Mouse (Mus musculus): ENCODE results near the gene Krtap31-1. TPM values are rescaled to one million over a fixed set of nuclear protein-coding genes. Genes with fewer than 3 reads are reported as not detected.

The Krtap31-1 gene
- polyA plus RNA-seq (2017; shearing (Covaris generic)) = not detected

DNA sequence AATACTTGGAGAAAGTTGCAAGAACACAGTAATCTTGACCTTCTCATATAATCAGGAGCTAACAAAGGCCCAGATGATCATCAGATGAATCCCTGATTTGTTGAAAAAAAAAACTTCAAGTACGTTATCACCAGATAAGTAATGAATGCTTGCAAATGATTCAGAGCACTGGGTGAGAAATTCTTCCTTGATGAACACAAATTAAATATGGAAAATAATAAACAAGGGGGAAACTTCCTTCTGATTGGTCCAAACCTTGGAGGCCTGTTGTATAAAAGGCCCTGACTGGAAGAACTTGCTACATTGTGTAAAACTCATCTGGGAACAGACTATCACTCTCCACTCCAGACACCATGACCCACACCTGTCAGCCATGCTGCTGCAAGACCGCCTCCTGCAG, at the start of gene Krtap31-1:
TSS of gene Krtap31-1 (plus strand) at position 301 of the 400 bp plus-strand sequence.

DNA sequence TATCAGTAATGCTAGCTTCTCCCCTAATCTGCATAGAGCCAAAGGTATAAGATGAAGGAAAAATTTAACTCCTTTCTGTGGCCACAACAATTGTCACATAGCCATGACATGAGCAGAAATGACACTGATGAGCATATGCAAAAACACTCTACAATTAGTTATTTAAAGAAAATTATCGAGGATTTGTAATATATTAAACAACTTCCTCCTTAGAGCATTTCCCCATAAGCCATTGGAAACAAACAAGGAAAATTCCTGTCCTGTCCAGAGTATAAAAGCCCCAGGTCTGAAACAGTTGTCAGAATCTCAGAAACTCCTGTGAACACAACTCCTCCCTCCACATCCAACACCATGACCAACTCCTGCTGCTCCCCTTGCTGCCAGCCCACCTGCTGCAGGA, 43.5 kb upstream of the Krtap31-1 start, which contains the start of gene Gm11559:
TSS of gene Gm11559 (plus strand) at position 301 of the 400 bp plus-strand sequence.

DNA sequence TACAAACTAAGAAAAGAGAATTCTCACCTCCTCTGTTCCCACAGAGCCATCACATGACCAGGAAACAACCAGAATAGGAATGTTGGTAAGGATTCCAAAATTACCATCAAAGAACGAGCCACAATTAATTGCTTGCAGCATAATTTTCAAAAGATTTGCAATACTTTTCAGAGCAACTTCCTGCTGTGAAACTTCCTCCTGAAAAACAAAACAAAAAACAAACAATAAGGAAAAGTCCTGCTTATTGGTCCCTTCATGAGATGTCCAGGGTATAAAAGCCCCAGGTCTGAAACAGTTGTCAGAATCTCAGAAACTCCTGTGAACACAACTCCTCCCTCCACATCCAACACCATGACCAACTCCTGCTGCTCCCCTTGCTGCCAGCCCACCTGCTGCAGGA, 34.6 kb upstream of the Krtap31-1 start, which contains the start of gene Krtap9-1:
TSS of gene Krtap9-1 (plus strand) at position 301 of the 400 bp plus-strand sequence.

GRCm38 (mm10) chr11:99878887-99879286, 28.8 kb upstream of the Krtap31-1 start, which contains the start of gene Gm11567:
Gm11567 (plus strand) TSS chr11:99879187.

GRCm38 (mm10) chr11:99914451-99914850, 6.7 kb downstream of the Krtap31-1 start, which contains the start of gene Gm11565:
Gm11565 (plus strand) TSS chr11:99914751.

DNA sequence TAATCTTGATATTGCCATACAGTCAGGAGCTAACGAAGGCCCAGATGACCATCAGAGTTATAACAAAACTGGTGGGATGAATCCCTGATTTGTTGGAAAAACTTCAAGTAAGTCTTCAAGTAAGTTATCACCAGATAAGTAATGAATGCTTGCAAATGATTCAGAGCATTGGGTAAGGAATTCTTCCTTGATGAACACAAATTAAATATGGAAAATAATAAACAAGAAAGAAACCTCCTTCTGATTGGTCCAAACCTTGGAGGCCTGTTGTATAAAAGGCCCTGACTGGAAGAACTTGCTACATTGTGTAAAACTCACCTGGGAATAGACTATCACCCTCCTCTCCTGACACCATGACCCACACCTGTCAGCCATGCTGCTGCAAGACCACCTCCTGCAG, 28.3 kb downstream of the Krtap31-1 start, which contains the start of gene Krtap31-2:
TSS of gene Krtap31-2 (plus strand) at position 301 of the 400 bp plus-strand sequence.

DNA sequence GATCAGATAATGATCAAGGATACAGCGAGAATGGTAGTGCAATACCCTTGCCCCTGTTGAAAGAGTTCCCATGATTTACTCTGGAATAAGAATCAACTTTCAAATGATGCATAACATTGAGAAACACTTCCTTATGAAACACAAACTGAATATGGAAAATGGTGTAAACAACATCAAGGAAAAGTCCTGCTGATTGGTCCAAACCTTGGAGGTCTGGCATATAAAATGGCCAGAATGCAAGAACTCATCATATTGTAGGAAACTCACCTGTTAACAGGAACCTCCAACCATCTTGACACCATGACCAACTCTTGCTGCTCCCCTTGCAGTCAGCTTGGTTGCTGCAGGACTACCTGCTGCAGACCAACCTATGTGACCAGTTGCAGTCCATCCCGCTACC, 40.5 kb downstream of the Krtap31-1 start, which contains the start of gene Krtap9-5:
TSS of gene Krtap9-5 (plus strand) at position 301 of the 400 bp plus-strand sequence.

Other genes with a start within 250 kb of the Krtap31-1 start
- gene Gm11563, start 249.0 kb upstream of the Krtap31-1 start, polyA plus RNA-seq (2017; shearing (Covaris generic)) = not detected
- gene Krtap4-6, start 242.0 kb upstream of the Krtap31-1 start, polyA plus RNA-seq (2017; shearing (Covaris generic)) = not detected
- gene Gm14190, start 217.2 kb upstream of the Krtap31-1 start, polyA plus RNA-seq (2017; shearing (Covaris generic)) = not detected
- not detected for gene Gm14180, start 173.6 kb upstream of the Krtap31-1 start, polyA plus RNA-seq (2017; shearing (Covaris generic))
- not detected for gene Gm11595, start 135.0 kb upstream of the Krtap31-1 start, polyA plus RNA-seq (2017; shearing (Covaris generic))
- under 1 TPM in 1 of 2 experiments, not detected in 1; 0.24 TPM for gene Krtap4-8, start 127.2 kb upstream of the Krtap31-1 start, polyA plus RNA-seq (2017; shearing (Covaris generic))
- gene Krtap4-9, start 122.7 kb upstream of the Krtap31-1 start, polyA plus RNA-seq (2017; shearing (Covaris generic)) = under 1 TPM in 1 of 2 experiments, not detected in 1; 0.28 TPM
- not detected for gene Gm11596, start 114.5 kb upstream of the Krtap31-1 start, polyA plus RNA-seq (2017; shearing (Covaris generic))
- not detected for gene Gm11569, start 109.0 kb upstream of the Krtap31-1 start, polyA plus RNA-seq (2017; shearing (Covaris generic))
- not detected for gene Gm11554, start 103.5 kb upstream of the Krtap31-1 start, polyA plus RNA-seq (2017; shearing (Covaris generic))
- gene Krtap4-13, start 98.0 kb upstream of the Krtap31-1 start, polyA plus RNA-seq (2017; shearing (Covaris generic)) = not detected
- gene Gm11564, start 92.3 kb upstream of the Krtap31-1 start, polyA plus RNA-seq (2017; shearing (Covaris generic)) = not detected
- not detected for gene 2300003K06Rik, start 69.9 kb upstream of the Krtap31-1 start, polyA plus RNA-seq (2017; shearing (Covaris generic))
- under 1 TPM in 1 of 2 experiments, not detected in 1; 0.60 TPM for gene Krtap4-16, start 56.3 kb upstream of the Krtap31-1 start, polyA plus RNA-seq (2017; shearing (Covaris generic))
- not detected for gene Gm11568, start 50.0 kb upstream of the Krtap31-1 start, polyA plus RNA-seq (2017; shearing (Covaris generic))
- gene Gm11559, start 43.4 kb upstream of the Krtap31-1 start, polyA plus RNA-seq (2017; shearing (Covaris generic)) = not detected
- not detected for gene Krtap9-1, start 34.5 kb upstream of the Krtap31-1 start, polyA plus RNA-seq (2017; shearing (Covaris generic))
- gene Gm11567, start 28.7 kb upstream of the Krtap31-1 start, polyA plus RNA-seq (2017; shearing (Covaris generic)) = not detected
- not detected for gene Gm11565, start 6.8 kb downstream of the Krtap31-1 start, polyA plus RNA-seq (2017; shearing (Covaris generic))
- not detected for gene Krtap31-2, start 28.4 kb downstream of the Krtap31-1 start, polyA plus RNA-seq (2017; shearing (Covaris generic))
- not detected for gene Krtap9-5, start 40.6 kb downstream of the Krtap31-1 start, polyA plus RNA-seq (2017; shearing (Covaris generic))
- gene Krtap29-1, start 71.1 kb downstream of the Krtap31-1 start, polyA plus RNA-seq (2017; shearing (Covaris generic)) = not detected
- not detected for gene Krtap16-1, start 78.7 kb downstream of the Krtap31-1 start, polyA plus RNA-seq (2017; shearing (Covaris generic))
- not detected for gene Krtap17-1, start 86.1 kb downstream of the Krtap31-1 start, polyA plus RNA-seq (2017; shearing (Covaris generic))
- not detected for gene Krt33a, start 108.3 kb downstream of the Krtap31-1 start, polyA plus RNA-seq (2017; shearing (Covaris generic))
- gene Krt33b, start 121.9 kb downstream of the Krtap31-1 start, polyA plus RNA-seq (2017; shearing (Covaris generic)) = not detected
- under 1 TPM in 1 of 2 experiments, not detected in 1; 0.92 TPM for gene Krt34, start 133.6 kb downstream of the Krtap31-1 start, polyA plus RNA-seq (2017; shearing (Covaris generic))
- gene Krt31, start 142.6 kb downstream of the Krtap31-1 start, polyA plus RNA-seq (2017; shearing (Covaris generic)) = under 1 TPM; 0.19 to 0.24 TPM
- not detected for gene Krt32, start 180.3 kb downstream of the Krtap31-1 start, polyA plus RNA-seq (2017; shearing (Covaris generic))
- under 1 TPM in 1 of 2 experiments, not detected in 1; 0.27 TPM for gene Krt35, start 188.3 kb downstream of the Krtap31-1 start, polyA plus RNA-seq (2017; shearing (Covaris generic))
- under 1 TPM; 0.34 to 0.44 TPM for gene Krt36, start 197.7 kb downstream of the Krtap31-1 start, polyA plus RNA-seq (2017; shearing (Covaris generic))
- gene Krt13, start 213.6 kb downstream of the Krtap31-1 start, polyA plus RNA-seq (2017; shearing (Covaris generic)) = under 1 TPM in 1 of 2 experiments, not detected in 1; 0.22 TPM
- under 1 TPM in 1 of 2 experiments, not detected in 1; 0.71 TPM for gene Krt15, start 228.0 kb downstream of the Krtap31-1 start, polyA plus RNA-seq (2017; shearing (Covaris generic))
- under 1 TPM; 0.33 to 0.70 TPM for gene Krt19, start 240.7 kb downstream of the Krtap31-1 start, polyA plus RNA-seq (2017; shearing (Covaris generic))

Measured in inflammation-experienced regulatory T-cells (primary cell).